Mouse (Mus musculus) B cell, adult 62 days (primary cell): ENCODE results near the gene Dlat. TPM values are rescaled to one million over a fixed set of nuclear protein-coding genes. Genes with fewer than 3 reads are reported as not detected.

ENCODE experiments used
- total RNA-seq: library from RNA; stranded (reverse); gene quantifications from 4 replicates; pipeline ENCODE4 v1.2.4, GENCODE M21; 2023

Gene Dlat
- total RNA-seq: 17.2 to 28.0 TPM (median 25.0 TPM) in 4 replicates

GRCm38 (mm10) chr9:50659392-50660217 is at the start of gene Dlat:
Dlat (minus strand) TSS chr9:50659780.

GRCm38 (mm10) chr9:50616766-50617603 is 42.6 kb downstream of the Dlat start, which contains the start of the genes Pih1d2 and Nkapd1:
Pih1d2 (plus strand) TSS chr9:50617321.
Nkapd1 (minus strand) TSS chr9:50617464.

GRCm38 (mm10) chr9:50603189-50603997 is 56.2 kb downstream of the Dlat start, which contains the start of the genes Sdhd and Timm8b:
Sdhd (minus strand) TSS chr9:50603812.
Timm8b (plus strand) TSS chr9:50603910.

Other genes starting within 250 kb of the Dlat start
- not detected in 4 replicates for gene Plet1, start 165.3 kb downstream of the Dlat start, total RNA-seq
- gene Pts, start 131.1 kb downstream of the Dlat start, total RNA-seq: 50.6 to 59.8 TPM (median 56.2 TPM) in 4 replicates
- 19.4 to 25.3 TPM (median 21.9 TPM) in 4 replicates for gene Il18, start 105.0 kb downstream of the Dlat start, total RNA-seq
- 2.8 to 4.0 TPM (median 3.4 TPM) in 4 replicates for gene Bco2, start 104.6 kb downstream of the Dlat start, total RNA-seq
- gene Tex12, start 98.5 kb downstream of the Dlat start, total RNA-seq: not detected in 4 replicates
- 48.6 to 58.1 TPM (median 54.7 TPM) in 4 replicates for gene Sdhd, start 56.0 kb downstream of the Dlat start, total RNA-seq
- 52.9 to 54.8 TPM (median 54.1 TPM) in 4 replicates for gene Timm8b, start 55.9 kb downstream of the Dlat start, total RNA-seq
- 0.49 to 1.3 TPM (median 0.75 TPM) in 4 replicates for gene Pih1d2, start 42.5 kb downstream of the Dlat start, total RNA-seq
- gene Nkapd1, start 42.3 kb downstream of the Dlat start, total RNA-seq: 26.2 to 33.0 TPM (median 28.9 TPM) in 4 replicates
- not detected in 4 replicates for gene Dixdc1, start 79.7 kb upstream of the Dlat start, total RNA-seq
- gene 2310030G06Rik, start 86.8 kb upstream of the Dlat start, total RNA-seq: not detected in 4 replicates
- gene Cryab, start 91.5 kb upstream of the Dlat start, total RNA-seq: 0.85 TPM in 1 of 4 replicates, not detected in the others
- gene Hspb2, start 92.6 kb upstream of the Dlat start, total RNA-seq: not detected in 4 replicates
- 17.6 to 21.2 TPM (median 19.4 TPM) in 4 replicates for gene Fdxacb1, start 108.5 kb upstream of the Dlat start, total RNA-seq
- gene Alg9, start 115.2 kb upstream of the Dlat start, total RNA-seq: 21.3 to 29.7 TPM (median 25.0 TPM) in 4 replicates
- 24.8 to 31.6 TPM (median 29.4 TPM) in 4 replicates for gene 1110032A03Rik, start 115.7 kb upstream of the Dlat start, total RNA-seq
- 42.9 to 47.9 TPM (median 46.1 TPM) in 4 replicates for gene Ppp2r1b, start 185.5 kb upstream of the Dlat start, total RNA-seq